Mouse (Mus musculus) bone marrow macrophage, adult 2 months (primary cell): Measurements from ENCODE around the gene Rnf151.

Experiments
- CTCF ChIP-seq: IDR thresholded peaks from 2 replicates; pipeline ENCODE4 v1.5.1; 2012; ENCODE audit warnings: low read depth, mild to moderate bottlenecking, low read length, moderate library complexity
- POLR2A ChIP-seq: IDR thresholded peaks from 2 replicates; pipeline ENCODE4 v1.6.1; 2012; ENCODE audit warnings: mild to moderate bottlenecking, low read depth, low read length, borderline replicate concordance

DNA sequence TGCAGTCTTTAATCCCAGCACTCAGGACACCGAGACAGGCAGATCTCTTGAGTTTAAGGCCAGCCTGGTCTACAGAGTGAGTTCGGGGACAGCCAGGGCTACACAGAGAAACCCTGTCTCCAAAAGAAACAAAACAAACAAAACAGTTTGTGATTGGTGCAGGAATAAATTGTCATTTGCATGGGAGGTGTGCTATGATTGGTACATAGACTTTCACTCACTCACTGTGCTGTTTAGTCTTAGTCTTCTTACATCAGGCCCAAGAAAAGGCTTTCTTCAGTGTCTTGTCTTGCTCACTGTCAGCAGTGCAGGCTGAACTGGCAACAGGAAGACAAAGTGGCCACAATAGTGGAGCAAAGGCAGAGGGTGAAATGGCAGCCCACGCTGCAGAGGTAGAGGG lies 26.5 kb upstream of the Rnf151 start:
- TF ChIP-seq CTCF, result no peak
- no peak for TF ChIP-seq POLR2A
